Mouse (Mus musculus): Measurements from ENCODE around the gene Tiam1. TPM values are rescaled to one million over a fixed set of nuclear protein-coding genes. Genes with fewer than 3 reads are reported as not detected.
A peak's percentile ranks its signal among the peaks of the same experiment; 100 is the strongest.

Tiam1 gene
- polyA plus RNA-seq, 1 experiment from 2014 or later: 15.7 TPM

- Histone ChIP-seq H3K9ac (no peak overlapping the region), H3K27me3 (replicated peaks) (peaks cover 5% of the 10 kb centered on the region; the same call in 1 of the 2 replicates), H3K4me1 (peaks cover 22% of the 10 kb centered on the region), H3K27ac (no peak overlapping the region), H3K4me3 (no peak overlapping the region), H3K36me3 (peaks cover 11% of the 10 kb centered on the region), H3K9me3 (no peaks in the 10 kb centered on the region), H3K4me2 (replicated peaks) (no peak overlapping the region)
- ATAC-seq (ENCODE audit: low FRiP score, low read depth): no peak
- WGBS: 84% methylated on average over 9 of the region's 9 CpGs
Measured at GRCm38 (mm10) chr16:89813536-89813935, 330.0 kb downstream of the Tiam1 start.

GRCm38 (mm10) chr16:89812891-89813290 is 330.7 kb downstream of the Tiam1 start:
- 81% methylated on average over 12 of the region's 12 CpGs for WGBS
- Histone ChIP-seq H3K27ac (no peak overlapping the region), H3K4me3 (no peak overlapping the region), H3K9me3 (no peaks in the 10 kb centered on the region), H3K4me2 (replicated peaks) (no peak overlapping the region), H3K27me3 (replicated peaks) (peaks cover 4% of the 10 kb centered on the region; the same call in 1 of the 2 replicates), H3K4me1 (peaks cover 16% of the 10 kb centered on the region), H3K9ac (no peak overlapping the region), H3K36me3 (peaks cover 14% of the 10 kb centered on the region)
- ATAC-seq (ENCODE audit: low FRiP score, low read depth): no peak

DNA sequence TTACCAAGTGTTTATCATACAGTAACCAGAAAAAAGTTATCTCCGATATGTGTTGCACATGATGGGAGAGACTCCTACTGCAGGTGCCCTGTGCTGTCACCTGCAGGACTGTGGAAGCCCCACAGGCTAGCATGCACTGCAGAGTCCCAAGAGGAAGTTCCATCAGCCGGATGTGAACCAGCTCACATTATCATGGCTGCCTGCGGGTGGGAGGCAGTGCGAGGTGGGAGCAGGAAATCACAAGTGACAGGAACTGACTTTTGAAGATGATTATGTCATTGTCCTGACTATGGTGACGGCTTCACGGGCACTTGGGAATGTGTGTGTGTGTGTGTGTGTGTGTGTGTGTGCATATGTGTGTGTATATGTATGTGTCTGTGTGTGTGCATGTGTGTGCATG is 333.2 kb downstream of the Tiam1 start:
- no peak overlapping the region for H3K27ac ChIP-seq
- H3K4me1 ChIP-seq: no peaks in the 10 kb centered on the region
- 91% methylated on average over 6 of the region's 6 CpGs for WGBS
- peaks cover 15% of the 10 kb centered on the region for H3K36me3 ChIP-seq
- H3K27me3 ChIP-seq (replicated peaks): no peaks in the 10 kb centered on the region
- no peak overlapping the region for H3K4me3 ChIP-seq
- no peak for ATAC-seq (ENCODE audit: low FRiP score, low read depth)
- H3K4me2 ChIP-seq (replicated peaks): no peak overlapping the region
- H3K9ac ChIP-seq: no peak overlapping the region
- no peaks in the 10 kb centered on the region for H3K9me3 ChIP-seq

DNA sequence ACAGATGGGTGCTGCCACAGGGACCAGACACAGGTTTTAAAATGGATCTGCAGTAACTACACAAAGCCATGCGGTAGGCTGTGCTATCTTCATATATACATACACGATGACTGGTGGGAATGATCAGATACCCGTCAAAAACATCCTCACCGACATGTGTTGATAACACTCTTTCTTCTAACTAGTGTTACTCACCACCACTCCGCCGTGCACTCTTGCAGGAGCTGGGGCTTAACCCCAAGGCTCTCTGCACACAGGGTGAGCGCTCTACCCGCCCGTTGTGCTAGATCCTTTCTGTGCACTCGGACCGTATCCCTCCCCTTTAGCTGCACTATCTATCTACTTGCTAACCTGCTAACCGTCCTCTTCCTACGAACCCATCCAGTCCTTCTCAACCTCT is 335.4 kb downstream of the Tiam1 start:
- ATAC-seq (ENCODE audit: low FRiP score, low read depth): no peak
- Histone ChIP-seq H3K4me3 (no peak overlapping the region), H3K27me3 (replicated peaks) (no peaks in the 10 kb centered on the region), H3K4me2 (replicated peaks) (no peak overlapping the region), H3K9ac (no peak overlapping the region), H3K36me3 (peaks cover 35% of the 10 kb centered on the region), H3K27ac (no peak overlapping the region), H3K9me3 (no peaks in the 10 kb centered on the region), H3K4me1 (no peaks in the 10 kb centered on the region)
- 92% methylated on average over 13 of the region's 13 CpGs for WGBS

DNA sequence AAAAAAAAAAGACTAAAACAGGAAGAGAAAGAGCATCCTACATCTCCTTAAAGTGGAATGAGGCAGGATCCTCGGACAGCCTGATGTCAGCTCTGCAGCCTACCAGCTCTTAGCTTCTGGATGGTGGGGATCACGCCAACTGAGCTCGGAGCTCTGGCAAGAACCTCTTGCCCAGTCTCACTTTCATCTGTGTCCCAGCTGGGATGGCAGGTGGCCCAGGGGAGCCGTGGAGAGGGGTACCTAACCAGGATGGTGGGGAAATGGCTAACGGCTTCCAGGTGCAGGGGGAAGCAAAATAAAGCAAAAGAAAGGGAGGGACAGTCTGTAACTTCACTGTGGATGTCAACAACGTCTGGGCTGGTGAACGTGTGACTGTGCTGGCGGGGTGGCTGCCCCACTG is 337.6 kb downstream of the Tiam1 start:
- Histone ChIP-seq H3K36me3 (peaks cover 37% of the 10 kb centered on the region), H3K27ac (no peak overlapping the region)
- no peak for ATAC-seq (ENCODE audit: low FRiP score, low read depth)

GRCm38 (mm10) chr16:89805210-89805609 is 338.4 kb downstream of the Tiam1 start:
- ATAC-seq (ENCODE audit: low FRiP score, low read depth): 0 out of 2 replicates have a peak, but pooled peaks have one; percentile 14
- 91% methylated on average over 12 of the region's 12 CpGs for WGBS

More for the DNA sequence above, 337.6 kb downstream of the Tiam1 start:
- H3K9me3 ChIP-seq: no peaks in the 10 kb centered on the region
- 73% methylated on average over 8 of the region's 8 CpGs for WGBS
- H3K4me1 ChIP-seq: no peaks in the 10 kb centered on the region
- no peak overlapping the region for H3K4me3 ChIP-seq
- H3K27me3 ChIP-seq (replicated peaks): no peaks in the 10 kb centered on the region
- H3K9ac ChIP-seq: no peak overlapping the region
- H3K4me2 ChIP-seq (replicated peaks): no peak overlapping the region

GRCm38 (mm10) chr16:89801493-89801892 is 342.1 kb downstream of the Tiam1 start:
- no peaks in the 10 kb centered on the region for H3K27me3 ChIP-seq (replicated peaks)
- no peak overlapping the region for H3K4me3 ChIP-seq
- H3K9me3 ChIP-seq: no peaks in the 10 kb centered on the region
- H3K9ac ChIP-seq: no peak overlapping the region
- no peak for ATAC-seq (ENCODE audit: low FRiP score, low read depth)
- H3K4me2 ChIP-seq (replicated peaks): no peak overlapping the region
- no peak overlapping the region for H3K27ac ChIP-seq
- H3K4me1 ChIP-seq: no peaks in the 10 kb centered on the region
- 83% methylated on average over 5 of the region's 5 CpGs for WGBS
- peaks cover 38% of the 10 kb centered on the region for H3K36me3 ChIP-seq

More at GRCm38 (mm10) chr16:89805210-89805609, 338.4 kb downstream of the Tiam1 start:
- Histone ChIP-seq H3K4me2 (replicated peaks) (no peak overlapping the region), H3K27me3 (replicated peaks) (no peaks in the 10 kb centered on the region), H3K4me1 (no peaks in the 10 kb centered on the region), H3K9ac (no peak overlapping the region), H3K27ac (no peak overlapping the region), H3K36me3 (peaks cover 37% of the 10 kb centered on the region), H3K9me3 (no peaks in the 10 kb centered on the region), H3K4me3 (no peak overlapping the region)

DNA sequence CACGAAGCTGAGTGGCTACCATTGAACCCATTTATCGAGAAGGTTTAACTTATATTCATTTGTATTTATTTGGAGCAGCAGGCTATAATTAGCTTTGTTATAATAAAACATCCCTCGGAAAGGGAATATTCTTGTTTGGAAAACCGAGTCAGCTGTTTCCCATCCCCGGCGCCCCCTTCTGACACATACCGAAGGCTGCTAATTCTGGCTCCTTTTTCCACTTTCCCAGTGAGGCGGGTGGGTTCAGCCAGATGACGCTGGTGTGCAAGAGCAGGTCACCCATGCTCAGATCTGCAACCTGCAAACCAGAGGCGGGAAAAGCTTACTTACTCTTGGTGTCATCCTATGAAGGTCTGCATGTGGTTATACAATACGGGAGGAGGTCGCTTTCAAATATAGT is 343.8 kb downstream of the Tiam1 start:
- ATAC-seq (ENCODE audit: low FRiP score, low read depth): no peak
- H3K4me3 ChIP-seq: no peak overlapping the region

DNA sequence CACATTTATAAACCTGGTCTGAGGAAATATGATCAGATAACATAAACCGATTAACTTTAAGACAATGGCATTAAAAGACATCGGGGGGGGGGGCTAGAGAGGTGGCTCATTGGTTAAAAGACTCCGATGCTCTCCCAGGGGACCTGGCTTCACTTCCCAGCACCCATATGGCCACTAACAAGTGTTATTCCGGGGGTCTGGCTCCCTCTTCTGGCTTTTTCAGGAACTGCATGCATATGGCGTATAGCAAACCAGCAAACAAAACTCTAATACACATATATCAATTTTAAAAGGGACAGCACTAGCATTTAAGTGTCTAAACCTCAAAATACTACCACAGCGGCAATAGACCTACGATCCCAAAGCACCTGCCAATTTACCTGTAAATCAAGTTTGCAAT is 347.0 kb downstream of the Tiam1 start:
- Histone ChIP-seq H3K4me3 (no peak overlapping the region), H3K4me2 (replicated peaks) (no peak overlapping the region), H3K9ac (no peak overlapping the region), H3K27ac (no peak overlapping the region), H3K27me3 (replicated peaks) (no peaks in the 10 kb centered on the region), H3K9me3 (no peaks in the 10 kb centered on the region), H3K4me1 (no peaks in the 10 kb centered on the region), H3K36me3 (peaks cover 31% of the 10 kb centered on the region)
- WGBS: 89% methylated on average over 7 of the region's 7 CpGs
- no peak for ATAC-seq (ENCODE audit: low FRiP score, low read depth)

More for the DNA sequence above, 343.8 kb downstream of the Tiam1 start:
- Histone ChIP-seq H3K9ac (no peak overlapping the region), H3K4me2 (replicated peaks) (no peak overlapping the region), H3K36me3 (peaks cover 30% of the 10 kb centered on the region), H3K27ac (no peak overlapping the region), H3K4me1 (no peaks in the 10 kb centered on the region), H3K9me3 (no peaks in the 10 kb centered on the region), H3K27me3 (replicated peaks) (no peaks in the 10 kb centered on the region)
- WGBS: 83% methylated on average over 12 of the region's 12 CpGs

- peaks cover 41% of the 10 kb centered on the region for H3K36me3 ChIP-seq
- H3K9ac ChIP-seq: no peak overlapping the region
- no peak overlapping the region for H3K4me3 ChIP-seq
- no peaks in the 10 kb centered on the region for H3K9me3 ChIP-seq
- no peak overlapping the region for H3K27ac ChIP-seq
- H3K27me3 ChIP-seq (replicated peaks): no peaks in the 10 kb centered on the region
- WGBS: 88% methylated on average over 9 of the region's 9 CpGs
- no peak for ATAC-seq (ENCODE audit: low FRiP score, low read depth)
- H3K4me2 ChIP-seq (replicated peaks): no peak overlapping the region
- H3K4me1 ChIP-seq: no peaks in the 10 kb centered on the region; the same call in 1 of the 2 replicates
Measured at GRCm38 (mm10) chr16:89789792-89790434, 353.7 kb downstream of the Tiam1 start.

DNA sequence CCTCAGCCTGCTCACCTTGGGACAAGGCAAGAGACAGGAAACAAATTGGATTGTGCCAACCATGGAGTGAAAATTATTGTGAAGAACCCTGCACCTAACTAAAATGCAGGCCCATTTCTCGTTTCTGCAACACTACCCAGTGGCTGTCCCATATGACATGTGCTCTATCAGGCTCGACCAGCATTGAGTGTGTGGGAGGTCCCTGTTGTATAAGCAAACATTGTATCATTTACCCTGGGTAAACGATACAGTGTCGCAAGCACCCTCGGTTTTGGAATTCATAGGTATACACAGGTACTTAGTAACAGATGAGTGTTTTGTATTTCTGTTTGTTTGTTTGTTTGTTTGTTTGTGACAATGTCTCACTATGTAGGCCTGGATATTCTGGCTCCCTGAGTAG is 357.8 kb downstream of the Tiam1 start:
- H3K27me3 ChIP-seq (replicated peaks): no peaks in the 10 kb centered on the region

GRCm38 (mm10) chr16:89779705-89780104 is 363.9 kb downstream of the Tiam1 start:
- Histone ChIP-seq H3K4me3 (no peak overlapping the region), H3K9me3 (no peaks in the 10 kb centered on the region), H3K9ac (no peak overlapping the region), H3K4me1 (no peaks in the 10 kb centered on the region), H3K27me3 (replicated peaks) (no peaks in the 10 kb centered on the region), H3K4me2 (replicated peaks) (no peak overlapping the region), H3K27ac (no peak overlapping the region), H3K36me3 (no peaks in the 10 kb centered on the region)
- WGBS: 83% methylated on average over 3 of the region's 3 CpGs
- ATAC-seq (ENCODE audit: low FRiP score, low read depth): no peak

More for the DNA sequence above, 357.8 kb downstream of the Tiam1 start:
- WGBS: 88% methylated on average over 5 of the region's 5 CpGs
- Histone ChIP-seq H3K4me1 (no peaks in the 10 kb centered on the region; the same call in 1 of the 2 replicates), H3K27ac (no peak overlapping the region), H3K9me3 (no peaks in the 10 kb centered on the region), H3K4me2 (replicated peaks) (no peak overlapping the region), H3K9ac (no peak overlapping the region), H3K4me3 (no peak overlapping the region), H3K36me3 (peaks cover 19% of the 10 kb centered on the region)
- ATAC-seq (ENCODE audit: low FRiP score, low read depth): no peak

DNA sequence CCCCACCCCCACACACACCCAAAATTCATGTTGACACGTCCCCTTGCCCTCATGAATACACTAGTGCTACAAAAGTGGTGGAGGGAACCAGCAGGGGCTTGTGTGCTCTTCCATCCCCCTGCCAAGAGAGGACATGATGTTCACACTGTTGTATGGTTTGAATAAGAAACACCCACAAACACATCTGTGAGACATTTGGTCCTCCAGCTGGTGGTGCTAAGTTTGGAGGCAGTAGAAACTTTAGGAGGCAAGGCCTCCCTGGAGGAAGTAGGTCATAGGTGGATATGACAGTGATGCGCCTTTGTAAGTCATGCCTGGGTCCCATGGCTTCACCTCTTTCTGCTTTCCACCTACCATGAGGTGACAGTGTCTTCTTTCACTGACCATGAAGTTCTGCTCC is 366.1 kb downstream of the Tiam1 start:
- ATAC-seq (ENCODE audit: low FRiP score, low read depth): no peak
- 75% methylated on average over 2 of the region's 2 CpGs for WGBS

More for the DNA sequence above, 366.1 kb downstream of the Tiam1 start:
- no peak overlapping the region for H3K4me3 ChIP-seq
- H3K27ac ChIP-seq: no peak overlapping the region
- no peak overlapping the region for H3K4me2 ChIP-seq (replicated peaks)
- H3K9me3 ChIP-seq: no peaks in the 10 kb centered on the region
- H3K27me3 ChIP-seq (replicated peaks): no peaks in the 10 kb centered on the region
- H3K9ac ChIP-seq: no peak overlapping the region
- no peaks in the 10 kb centered on the region for H3K36me3 ChIP-seq
- H3K4me1 ChIP-seq: no peaks in the 10 kb centered on the region

Data from neural tube, embryonic 12.5 days (tissue).